Mouse (Mus musculus) cerebellum, postnatal 14 days (tissue): ENCODE results near the gene Srd5a3.
"Not testable (repeated sequence)": the region's sequence is repeated elsewhere in the genome, so short reads cannot be mapped to it uniquely, and the experiment has no call there.

Source experiments
- DNase-seq, 2 experiments: peaks; one replicate each; pipeline ENCODE4 v3.0.0; 2021; ENCODE audit warnings: mixed read lengths in 2 of 2

Gene Srd5a3

DNA sequence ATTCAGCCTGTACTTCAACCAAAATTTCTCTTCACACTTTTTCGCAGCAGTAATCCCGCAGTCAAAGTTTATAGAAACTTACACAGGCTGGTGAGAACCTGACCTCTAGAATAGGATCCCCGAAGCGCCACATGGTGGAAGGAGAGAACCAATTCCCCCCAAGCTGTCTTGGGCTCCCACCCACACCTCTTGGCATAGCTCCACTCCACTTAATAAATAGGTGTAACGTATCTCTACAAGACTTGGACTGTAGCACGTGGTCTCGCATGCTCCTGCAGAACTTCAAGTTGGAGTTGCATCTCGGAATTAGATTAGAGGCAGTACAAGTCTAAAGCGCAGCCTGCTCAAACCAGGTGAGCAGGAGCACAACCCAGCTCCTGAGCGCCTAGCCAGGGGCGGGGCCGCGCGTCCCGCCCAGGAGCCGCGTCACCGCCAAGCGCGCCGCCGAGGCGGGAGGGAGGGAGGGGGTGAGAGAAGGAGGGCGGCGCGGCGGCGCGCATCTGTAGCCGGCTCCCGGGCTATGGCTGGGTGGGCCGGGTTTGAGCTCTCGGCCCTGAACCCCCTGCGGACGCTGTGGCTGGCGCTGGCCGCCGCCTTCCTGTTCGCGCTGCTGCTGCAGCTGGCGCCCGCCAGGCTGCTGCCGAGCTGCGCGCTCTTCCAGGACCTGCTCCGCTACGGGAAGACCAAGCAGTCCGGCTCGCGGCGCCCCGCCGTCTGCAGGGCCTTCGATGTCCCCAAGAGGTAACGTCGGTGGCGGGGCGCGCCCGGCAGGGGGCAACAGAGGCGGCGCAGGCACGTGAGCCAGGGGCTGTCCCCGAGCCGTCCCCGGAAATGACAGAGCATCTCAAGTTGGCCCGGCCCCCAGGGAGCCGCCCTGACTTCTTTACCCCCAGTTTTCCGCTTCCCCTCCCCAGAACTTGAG lies at the start of gene Srd5a3:
TSS of gene Srd5a3 (plus strand) at position 464 of the 922 bp plus-strand sequence.
- peak; percentile 88 to 90 for DNase-seq

DNA sequence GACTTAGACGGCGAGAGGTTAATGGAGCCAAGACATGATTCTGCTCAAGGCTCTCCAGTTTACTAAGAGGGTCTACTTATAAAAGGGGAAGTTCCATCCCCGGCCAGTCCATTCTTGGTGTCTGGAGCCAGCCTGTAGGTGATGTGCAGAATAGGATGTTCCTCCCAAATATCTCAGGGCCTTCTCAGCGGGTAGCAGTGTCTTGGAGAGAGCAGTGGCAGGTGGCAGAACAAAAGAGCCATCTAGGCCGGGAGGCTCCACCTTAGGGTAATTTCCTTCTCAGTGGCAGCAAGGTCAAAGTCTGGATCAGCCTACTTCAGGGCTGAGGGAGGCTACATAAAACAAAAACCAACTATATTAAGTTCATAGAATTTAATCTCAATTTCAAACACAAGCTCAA lies 36.3 kb upstream of the Srd5a3 start:
- DNase-seq = not testable (repeated sequence)

DNA sequence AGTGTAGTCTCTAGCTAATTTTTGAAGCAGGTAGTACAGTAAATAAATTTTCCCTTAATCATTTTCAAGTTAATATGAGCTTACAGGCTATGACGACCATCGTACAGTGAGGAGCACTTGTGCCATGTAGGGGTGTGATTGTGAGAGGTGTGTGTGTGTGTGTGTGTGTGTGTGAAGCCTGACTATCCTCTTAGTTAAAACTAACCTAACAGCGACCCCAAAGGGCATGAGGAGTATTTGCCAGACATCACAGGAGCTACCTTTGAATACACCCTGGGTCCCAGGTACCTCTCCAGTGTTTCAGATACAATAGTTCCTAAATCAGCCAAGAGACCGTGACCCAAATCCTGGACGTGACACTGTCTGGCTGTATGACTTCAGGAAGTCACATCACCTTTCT lies 32.8 kb upstream of the Srd5a3 start:
- no peak for DNase-seq

DNA sequence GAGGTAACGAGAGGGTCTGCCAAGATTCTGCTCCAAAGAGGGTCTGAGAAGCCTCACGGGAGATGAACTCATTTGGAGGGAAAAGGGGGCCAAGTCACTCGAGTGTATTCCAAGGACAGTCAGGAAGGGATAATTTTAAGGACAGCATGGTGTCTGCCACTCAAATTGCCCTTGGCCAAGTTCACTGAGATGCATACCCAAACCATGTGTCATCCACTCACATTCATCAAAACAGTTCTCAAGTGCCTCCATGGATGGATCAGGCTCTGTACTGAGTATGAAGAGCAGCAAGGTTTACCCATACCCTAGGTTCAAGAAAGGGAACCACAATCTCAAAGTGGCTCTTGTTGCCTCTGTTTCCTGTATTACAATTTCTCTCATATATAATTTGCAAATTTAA lies 31.6 kb upstream of the Srd5a3 start:
- peak in 1 of 2 experiments; percentile 14 for DNase-seq

DNA sequence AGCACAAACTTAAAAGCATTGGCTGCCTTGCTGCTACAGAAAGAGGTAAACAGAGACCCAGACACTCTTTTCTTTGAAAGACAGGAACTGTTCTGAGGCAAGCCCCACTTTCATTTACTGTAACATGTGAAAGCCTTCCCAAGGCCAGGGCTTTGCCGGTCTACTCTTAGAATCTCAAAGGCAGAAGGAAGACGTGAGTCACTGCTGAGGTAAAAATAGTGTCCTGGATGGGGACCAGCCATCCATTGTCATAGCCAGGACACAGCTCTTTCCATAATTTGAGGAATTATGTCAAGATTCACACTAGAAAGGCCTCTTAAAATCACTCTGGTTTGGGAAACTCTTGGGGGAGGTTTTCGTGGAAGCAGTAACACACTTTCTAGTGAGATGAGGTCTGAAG lies 28.9 kb upstream of the Srd5a3 start:
- no peak for DNase-seq

DNA sequence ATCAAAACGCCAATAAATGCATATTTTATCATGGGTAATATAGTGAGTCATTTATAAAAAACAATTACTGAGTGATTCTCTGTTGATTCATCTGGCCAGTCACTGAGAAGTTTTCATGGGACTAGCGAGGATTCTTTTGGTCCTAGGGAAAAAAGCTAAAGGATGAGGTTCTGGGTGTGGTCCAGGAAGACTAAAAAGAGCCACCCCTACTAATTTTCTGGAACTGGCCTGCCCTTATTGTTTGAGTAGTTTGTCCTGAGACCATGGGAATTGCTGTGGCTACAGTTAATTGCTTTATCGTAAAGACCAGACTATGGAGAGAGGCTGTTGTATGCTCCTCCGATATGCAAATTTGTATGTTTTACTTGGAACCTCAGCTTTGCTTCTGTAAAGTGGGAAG lies 28.1 kb upstream of the Srd5a3 start:
- no peak for DNase-seq

DNA sequence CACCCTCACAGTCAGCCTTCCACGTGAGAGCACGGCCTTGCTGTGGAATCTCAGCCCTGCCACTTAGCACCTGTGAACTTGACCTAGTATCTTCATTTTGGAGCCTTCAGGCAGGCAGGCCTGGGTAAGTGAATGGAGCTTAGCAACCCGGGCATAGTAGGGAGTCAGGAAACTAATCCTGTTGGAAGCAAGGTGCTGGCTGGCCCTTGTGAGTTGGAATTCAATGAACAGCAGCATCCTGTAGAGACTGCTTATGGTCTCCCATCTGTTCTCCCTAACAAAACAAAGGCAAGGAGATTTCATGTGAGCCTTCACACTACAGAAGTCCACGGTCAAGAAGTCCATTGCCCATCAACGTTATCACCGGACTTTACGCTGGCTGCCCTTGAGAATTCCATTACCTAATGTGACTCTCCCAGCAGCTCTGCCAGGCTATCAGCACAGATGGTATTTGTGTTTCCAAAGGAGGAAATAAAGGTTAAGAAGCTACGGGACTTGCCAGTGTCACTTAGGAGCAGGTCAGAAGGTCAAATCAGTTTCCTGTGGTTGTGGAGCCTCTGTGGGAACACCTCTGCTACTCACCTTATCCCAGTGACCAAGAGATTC lies 24.5 kb upstream of the Srd5a3 start:
- peak; percentile 44 to 72 for DNase-seq

DNA sequence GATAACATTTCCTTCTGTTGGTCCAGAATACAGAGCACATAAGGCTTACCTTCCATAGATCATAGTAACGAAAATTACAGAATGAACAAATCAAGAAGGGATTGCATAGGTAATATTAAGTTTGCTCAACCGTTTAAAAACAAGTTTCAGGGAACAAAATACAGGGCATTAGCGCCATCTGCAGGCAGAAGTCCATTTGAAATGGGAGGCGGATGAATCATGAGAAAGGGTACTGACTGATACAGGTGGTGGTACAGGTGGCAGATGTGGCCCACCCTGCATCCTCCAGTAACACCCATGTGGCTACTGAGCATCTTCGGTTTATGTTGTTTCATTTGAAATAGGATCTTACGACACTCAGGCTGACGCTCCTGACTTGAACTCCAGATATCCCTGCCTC lies 21.6 kb upstream of the Srd5a3 start:
- peak; percentile 81 to 86 for DNase-seq

DNA sequence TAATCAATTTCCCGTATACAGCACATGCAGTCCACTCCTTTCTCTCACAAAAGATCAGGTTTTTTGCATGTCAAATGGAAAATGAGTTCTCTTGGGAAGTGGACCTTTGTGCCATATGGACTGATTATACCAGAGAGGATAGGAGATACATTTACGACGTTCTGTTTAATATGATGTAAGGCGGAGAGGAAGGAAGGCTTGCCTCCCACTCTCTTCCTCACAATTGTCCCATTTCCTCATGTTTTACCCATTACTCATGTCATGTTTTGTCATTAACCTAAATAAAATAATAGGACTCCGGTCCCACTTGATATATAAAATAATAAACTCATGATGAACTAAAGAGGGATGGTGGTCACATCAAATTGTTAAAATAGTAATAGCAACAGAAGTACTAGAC lies 19.4 kb upstream of the Srd5a3 start:
- DNase-seq = no peak

DNA sequence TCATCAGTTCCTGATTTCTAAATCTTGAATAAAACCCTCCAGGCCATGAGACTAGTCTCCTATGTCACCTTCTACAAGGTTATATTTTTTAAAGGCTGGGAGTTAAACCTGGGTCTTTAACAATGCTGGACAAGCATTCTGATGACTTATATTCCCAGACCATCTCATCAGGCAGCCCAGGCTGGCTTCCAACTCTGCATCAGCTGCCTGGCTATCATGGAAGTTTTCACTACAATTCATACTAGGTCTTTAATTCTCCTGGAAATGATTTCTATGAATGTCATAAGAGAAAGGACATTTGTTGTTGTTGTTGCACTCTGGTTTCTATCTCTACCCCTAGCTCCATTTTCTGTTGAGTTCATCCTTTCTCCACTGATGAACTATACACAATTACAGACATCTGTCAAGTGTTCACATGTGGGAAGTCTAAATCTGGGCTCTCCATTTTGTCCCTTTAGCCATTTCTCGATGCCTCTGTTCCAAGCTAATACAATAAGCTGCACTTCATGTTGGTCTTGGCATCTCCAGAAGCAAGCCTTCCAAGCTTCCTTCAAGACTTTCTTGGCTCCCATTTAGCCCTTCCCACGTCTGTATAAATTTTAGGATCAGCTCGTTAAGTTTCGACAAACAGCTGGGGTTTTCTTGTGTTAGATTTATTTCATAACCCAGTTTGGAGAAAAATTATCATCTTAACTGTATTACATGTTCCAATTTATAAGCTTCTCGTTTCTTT lies 12.3 kb upstream of the Srd5a3 start:
- DNase-seq = no peak

DNA sequence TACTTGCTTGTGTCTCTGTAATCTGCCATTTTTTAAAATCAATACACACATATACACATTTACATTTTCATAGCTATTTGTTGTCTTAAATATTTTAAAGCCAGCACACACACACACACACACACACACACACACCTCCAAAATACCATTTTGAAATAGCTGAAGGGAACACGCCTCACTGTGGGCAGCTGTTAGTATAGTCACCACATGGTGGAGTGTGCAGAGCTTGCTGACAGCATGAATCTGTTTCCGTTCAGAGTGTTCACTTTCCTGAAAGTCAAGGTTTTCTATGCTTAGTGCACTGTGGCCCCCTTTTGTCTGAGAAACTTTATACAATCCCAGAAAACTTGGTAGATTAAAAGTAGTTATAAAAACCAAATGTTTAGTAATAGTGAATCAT lies 9.8 kb upstream of the Srd5a3 start:
- no peak for DNase-seq

DNA sequence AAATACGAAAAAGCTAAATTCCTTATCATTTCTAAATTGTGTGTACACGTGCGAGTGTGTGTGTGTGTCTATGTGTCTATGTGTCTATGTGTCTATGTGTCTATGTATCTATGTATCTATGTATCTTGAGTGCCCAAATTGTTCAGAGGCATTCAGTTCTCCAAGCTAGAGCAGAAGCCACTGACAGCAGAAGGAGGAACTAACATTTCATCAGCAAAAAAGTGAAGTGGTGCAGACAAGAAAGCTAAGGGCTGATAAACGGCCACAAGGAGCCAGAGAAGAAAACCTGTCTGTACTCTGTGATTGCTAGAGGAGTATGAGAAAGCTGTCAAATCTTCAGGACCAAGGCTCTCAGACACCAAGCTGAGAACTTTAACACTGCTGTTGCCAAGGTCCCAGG lies 8.1 kb upstream of the Srd5a3 start:
- no peak for DNase-seq

DNA sequence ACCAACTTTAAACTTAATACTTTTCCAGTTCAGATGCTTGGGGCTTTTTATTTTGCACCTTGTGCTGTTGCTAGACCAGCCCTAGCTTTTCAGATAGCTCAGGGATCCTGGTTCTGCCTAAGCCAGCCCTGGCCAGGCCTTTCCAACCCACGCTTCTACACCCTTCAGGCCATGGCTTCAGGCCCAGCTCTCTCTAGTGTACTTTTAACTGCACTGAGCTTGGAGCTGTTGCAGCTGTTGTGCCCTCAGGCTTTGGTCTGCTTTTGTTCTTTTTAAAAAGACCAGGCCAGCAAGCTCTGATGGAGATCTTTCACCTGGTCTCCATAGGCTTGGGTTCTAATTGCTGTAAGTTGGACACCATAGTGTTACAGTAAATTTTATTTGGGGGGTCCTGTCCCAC lies 4.4 kb upstream of the Srd5a3 start:
- no peak for DNase-seq

DNA sequence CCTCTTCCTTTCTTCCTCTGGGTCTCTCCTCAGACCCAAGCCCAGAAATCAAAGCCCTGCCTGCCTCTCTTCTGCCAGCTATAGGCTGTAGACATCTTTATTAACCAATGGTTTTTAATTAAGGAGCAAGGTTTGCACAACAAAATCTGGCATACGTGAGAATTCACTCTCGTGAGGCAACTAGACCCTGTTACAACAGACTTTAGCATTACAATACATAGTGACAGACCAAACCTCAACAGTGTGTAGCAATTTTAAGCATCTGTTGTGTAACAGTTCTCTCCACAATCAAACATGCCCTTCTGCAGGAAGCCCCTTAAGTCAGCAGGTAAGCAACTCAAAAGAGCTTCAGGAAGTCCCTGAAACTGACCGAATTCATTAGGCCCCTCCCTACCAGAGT lies 3.8 kb upstream of the Srd5a3 start:
- no peak for DNase-seq

DNA sequence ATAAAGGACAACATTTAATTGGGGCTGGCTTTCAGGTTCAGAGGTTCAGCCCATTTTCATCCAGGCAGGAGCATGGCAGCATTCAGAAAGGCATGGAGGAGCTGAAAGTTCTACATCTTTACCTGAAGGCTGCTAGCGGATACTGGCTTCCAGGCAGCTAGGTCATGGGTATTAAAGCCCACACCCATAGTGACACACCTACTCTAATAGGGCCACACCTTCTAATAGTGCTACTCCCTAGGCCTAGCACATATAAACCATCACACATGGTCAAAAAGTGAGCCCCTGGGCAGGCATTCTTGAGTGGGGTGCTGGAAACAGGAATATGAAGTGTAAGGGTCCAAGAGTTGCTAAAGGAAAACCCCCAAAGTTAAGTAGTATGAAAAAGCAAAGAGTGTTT lies 2.5 kb upstream of the Srd5a3 start:
- no peak for DNase-seq

DNA sequence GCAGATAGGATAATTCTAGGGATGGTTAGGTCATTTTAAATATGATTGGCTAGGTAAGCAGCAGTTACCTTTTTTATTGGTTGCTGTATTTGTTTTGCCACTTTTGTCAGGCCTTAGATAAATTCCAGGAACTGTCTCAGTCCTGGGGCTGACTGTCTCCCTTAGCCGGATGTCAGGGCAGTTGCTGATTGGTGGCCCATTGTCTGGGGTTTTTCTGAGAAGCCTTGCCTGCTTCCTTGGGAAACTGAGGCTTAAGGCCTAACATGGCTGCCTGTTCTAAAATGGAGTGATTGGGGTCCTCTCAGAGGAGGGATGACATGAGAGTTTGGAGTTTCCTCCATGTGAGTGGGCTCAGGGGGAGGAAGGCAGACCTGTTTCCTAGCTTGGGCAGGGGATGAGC lies 2.0 kb upstream of the Srd5a3 start:
- DNase-seq = no peak

DNA sequence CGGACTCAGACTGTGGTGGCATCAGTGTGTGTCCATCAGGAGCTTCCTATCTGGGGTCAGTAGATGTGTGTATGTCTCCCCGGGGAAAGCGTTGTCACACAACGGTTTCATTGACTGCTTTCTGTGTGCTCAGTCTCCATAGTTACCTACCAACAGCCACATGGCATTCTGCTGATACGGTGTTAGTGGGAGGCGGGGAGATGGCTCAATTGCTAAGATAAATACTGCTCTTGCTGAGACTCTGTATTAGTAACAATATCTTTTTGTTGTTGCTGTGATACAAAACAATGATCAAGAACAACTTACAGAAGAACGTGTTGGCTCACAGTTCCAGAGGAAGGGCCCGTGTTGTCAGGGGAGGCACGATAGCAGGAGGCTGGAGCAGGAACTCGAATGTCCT lies 1.6 kb upstream of the Srd5a3 start:
- no peak for DNase-seq

DNA sequence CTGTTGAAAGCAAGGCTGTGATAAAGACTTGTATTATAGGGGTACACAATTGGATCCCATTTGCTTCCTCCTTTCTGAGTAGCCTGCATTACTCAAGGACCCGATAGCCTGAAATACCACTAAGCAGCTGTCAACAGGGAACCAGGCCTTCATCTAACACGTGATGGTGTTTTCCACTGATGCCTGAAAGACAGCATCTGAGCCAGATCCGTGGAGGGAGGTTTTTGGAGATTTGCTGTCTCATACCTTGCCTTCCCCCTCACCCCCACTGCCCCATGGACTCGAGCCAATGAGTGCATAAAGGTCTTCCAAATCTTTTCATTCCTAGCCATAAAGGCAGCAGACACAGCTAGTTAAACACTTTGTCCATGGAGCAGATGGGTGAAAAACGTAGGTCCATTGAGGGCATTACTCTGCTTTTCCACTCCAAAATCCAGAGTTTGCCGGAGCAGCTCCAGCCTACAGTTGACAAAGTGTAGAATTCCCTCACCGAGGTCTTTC lies 850 bp upstream of the Srd5a3 start:
- peak; percentile 9 to 37 for DNase-seq

DNA sequence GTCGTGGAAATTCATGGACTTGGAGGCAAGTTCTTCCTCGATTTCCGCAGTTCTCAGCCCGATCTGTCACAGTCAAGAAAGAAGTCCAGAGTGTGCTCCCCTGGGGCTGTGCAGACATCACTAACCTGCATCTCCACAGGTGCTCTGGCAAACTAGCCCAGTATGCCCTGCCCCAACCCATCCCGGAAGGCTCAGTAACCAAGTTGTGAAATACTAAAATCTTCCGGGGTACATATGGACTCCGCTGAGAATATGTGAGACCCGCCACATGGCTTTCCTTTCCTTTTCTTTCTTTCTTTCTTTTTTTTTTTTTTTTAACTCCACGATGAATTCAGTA lies 627 bp downstream of the Srd5a3 start:
- no peak for DNase-seq

DNA sequence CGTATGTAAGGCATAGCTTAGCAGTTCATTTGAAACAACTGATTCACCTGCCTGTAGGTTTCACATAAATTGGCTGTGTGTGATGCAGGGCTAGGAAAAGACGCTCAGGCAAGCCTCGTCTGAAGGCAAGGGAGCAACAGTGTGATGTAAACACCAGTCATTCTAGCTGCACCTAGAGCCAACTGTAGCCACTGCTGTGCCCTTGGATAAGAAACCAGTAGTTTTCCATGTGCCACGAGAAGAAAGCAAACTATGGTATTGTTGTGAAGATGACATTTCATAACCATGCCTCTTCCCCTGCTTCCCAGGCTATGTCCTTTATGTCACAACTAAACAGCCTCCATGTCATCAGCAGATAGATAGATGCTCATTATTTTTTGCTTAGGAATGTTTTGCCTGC lies 3.3 kb downstream of the Srd5a3 start:
- no peak for DNase-seq

DNA sequence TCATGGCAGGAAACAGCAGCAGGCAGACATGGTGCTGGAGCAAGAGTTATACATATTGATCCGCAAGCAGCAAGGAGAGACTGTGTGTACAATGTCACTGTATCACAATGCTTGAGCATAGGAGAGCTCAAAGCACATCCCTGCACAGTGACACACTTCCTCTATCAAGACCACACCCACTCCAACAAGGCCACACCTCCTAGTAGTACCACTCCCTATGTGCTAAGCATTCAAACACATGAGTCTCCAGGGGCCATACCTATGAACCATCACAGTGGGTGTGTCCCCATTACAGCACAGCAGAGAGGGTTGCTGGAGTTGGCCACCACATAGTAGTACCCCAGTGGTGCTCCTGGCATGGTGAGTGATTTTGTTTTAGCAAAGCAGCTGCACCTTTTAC lies 6.3 kb downstream of the Srd5a3 start:
- no peak for DNase-seq

DNA sequence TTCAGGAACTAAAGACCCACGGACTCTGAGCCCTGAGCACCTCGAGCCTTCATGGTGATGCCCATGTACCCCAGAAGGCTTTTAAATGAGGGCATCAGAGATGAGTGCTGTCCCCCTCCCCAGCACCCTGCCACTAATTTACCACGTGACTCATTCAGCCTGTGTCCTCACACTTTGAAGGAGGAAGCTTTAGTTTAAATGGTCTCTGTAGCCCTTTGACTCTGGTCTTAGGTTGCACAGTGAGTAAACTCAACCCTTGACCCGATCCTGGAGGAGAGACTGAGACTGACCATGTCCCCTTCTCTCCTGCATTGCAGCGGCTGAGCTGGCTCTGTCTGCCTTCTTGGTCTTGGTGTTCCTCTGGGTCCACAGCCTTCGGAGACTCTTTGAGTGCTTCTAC lies 9.4 kb downstream of the Srd5a3 start:
- no peak for DNase-seq

DNA sequence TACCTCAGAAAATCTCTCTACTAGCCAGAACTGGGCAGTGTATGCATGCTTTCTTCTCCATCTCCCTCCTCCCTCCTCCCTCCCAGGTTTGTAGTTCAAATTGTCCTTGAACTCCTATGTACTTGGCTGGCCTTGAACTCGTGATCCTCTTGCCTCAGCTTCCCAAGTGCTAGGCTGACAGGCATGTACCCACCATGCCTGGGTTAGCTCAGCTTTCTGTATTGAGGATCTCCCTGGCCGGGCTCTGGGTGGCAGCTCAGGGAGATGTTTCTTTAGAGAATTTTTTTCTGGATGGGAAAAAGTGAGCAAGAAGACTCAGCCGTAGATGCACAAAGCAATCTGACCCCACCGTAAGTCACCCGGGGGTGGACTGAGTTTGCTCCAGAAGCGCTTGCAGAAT lies 12.9 kb downstream of the Srd5a3 start:
- no peak for DNase-seq

DNA sequence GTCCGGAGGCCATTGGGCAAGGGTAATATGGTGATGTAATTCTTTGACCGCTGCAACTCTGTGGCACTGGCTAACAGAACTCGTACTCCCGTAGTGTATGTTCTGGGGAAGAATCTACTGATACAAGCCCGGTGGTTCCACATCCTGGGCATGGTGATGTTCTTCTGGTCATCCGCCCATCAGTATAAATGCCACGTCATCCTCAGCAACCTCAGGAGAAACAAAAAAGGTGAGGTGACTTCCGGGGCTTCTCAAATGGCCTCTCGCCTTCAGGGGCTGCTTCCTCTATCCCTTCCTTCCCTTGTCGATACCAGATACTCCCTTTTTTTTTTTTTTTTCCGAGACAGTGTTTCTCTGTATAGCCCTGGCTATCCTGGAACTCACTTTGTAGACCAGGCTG lies 13.4 kb downstream of the Srd5a3 start:
- no peak for DNase-seq
